Mouse (Mus musculus): ENCODE measurements around the gene Auh.

The Auh gene

DNA sequence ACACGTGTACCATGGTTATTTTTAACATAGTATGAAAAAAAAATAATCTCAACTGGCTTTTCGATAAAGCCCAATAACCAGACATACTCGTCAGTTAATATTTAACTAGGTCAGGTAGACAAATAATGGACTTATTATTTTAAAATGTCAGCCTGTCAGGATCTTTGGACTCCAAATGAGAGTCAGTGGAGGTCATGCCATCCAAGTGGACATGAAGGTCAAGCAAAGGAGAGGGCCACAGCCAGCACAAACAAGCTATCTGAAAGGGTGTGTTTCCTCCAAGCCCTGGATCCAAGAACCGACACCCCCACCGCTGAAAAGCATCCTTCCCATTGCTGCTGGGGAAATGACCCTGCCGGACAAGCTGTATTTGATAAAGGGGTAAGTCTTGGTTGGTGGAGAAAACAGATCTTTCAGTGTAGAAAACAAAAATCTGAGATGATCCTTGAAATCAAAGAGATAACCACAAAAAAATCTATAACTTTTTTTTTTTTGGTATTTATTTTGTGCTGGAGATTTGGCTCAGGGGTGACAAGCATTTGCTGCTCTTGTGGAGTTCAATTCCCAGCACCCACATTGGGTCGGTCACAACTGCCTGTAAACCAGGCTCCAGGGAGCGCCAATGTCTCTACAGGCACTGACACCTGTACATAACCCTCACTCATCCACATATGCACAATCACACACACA lies 96.9 kb downstream of the Auh start:
- no peak for DNase-seq

DNA sequence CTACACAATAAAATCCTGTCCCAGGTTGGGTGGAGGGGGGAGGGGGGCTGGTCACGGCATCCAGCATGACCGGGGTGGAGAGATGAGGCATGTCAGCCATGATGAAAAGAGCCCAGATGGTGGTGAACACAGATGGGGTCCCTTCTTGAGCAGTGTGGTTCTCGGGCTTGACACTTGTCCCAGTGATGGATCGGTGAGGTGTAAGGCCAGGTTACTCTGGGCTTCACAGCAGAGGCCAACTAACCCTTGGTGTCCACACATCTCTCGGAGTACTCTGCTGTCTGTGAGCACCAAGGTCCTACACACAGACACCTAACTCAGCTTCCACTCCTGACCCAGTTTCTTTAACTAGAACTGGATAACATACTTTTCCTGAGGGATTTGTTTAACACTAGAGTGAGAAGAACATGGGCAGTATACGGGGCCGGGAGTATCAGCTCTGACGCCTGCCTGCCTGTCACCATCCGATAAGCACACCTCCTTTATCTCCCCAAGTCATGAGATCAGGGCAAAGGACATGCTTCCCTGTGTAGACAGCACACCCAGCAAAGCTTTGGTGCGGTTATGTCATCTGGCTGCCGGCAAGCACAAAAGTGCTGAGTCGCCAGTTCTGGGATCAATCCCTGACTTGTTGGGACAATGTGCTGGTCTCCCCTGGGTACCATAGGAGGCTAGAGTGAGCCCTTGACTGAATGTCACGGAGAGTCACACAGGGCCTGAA lies 98.3 kb downstream of the Auh start:
- DNase-seq, result no peak

DNA sequence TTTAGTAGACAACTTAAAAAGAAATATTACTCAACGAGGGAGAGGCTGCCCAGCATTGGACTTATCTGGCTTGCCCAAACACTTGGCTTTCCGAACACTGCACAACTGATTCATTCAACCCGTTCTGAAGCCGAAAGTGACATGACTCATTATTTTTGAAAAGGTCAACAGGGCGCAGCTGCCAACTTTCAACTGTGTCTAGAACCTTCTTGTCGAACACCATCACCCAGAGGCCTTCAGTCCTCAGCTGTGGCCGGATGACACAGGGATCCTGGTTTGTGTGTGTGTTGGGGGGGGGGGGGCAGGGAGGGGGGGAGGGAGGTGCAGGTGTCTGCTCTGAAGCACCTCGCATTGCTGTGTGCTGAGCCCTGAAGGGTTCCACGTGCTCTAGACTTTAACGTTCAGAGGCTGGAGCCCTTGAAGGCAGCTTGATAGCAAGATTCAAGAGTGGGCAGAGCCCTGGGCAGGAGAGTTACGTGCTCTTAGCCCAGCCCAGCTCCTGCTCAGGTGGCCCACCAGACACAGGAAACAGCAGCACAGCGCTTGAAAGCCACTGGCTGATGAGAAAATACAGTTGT lies 100.4 kb downstream of the Auh start:
- peak; percentile 61 for DNase-seq

DNA sequence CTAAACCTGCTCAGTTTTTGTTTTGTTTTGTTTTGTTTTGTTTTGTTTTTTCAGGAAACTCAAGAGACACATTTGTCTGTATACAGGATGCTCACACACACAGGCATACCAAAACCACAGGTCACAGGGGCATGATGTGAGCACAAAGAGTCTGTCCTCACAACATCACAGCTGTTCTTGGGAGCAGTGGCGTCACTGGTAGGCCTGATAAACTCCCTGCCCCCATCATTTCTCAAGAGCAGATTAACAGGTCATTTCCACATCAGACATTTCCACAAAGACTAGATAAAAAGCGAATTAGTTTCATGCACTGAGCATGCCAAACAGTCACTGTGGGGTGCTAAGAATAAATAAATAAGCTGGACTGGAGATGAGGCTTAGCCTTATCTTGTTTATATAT lies 101.3 kb downstream of the Auh start:
- DNase-seq, result no peak

DNA sequence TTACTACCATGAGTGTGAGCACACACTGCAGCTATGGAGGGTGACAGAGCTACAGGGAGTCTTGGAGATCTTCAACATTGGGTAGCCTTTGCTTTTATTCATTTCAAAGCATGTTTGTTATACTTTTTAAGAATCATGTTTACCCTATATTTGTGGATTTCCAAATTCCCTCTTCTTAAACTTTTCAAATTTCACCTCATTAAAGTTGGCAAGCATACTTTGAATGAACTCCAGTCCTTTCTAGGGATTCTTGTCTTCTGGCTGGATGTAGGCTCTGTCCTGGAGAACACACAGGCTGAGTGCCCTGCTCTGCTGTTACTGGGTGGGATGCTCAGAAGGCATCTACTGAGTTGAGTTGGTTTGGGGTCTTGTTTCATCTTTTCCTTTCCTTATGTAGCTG lies 102.8 kb downstream of the Auh start:
- DNase-seq, result no peak

DNA sequence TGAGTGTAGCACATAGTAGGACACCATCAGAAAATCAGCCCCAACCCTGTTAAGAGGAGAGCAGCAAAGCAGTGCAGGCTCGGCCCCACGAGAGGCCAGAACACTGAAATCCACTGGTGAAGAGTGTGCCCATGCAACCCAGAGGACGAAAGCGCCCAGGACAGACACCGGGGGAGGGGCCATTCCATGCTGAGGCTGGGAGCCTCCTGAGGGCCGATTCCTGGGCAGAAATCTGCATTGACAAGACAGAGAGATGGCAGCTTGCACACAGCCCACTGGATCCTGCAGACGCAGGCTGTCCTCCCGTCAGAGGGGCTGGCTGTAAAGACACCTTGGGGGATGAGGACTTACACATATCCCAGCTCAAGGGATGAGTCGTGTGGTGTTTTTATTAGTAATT lies 104.7 kb downstream of the Auh start:
- DNase-seq, result no peak

DNA sequence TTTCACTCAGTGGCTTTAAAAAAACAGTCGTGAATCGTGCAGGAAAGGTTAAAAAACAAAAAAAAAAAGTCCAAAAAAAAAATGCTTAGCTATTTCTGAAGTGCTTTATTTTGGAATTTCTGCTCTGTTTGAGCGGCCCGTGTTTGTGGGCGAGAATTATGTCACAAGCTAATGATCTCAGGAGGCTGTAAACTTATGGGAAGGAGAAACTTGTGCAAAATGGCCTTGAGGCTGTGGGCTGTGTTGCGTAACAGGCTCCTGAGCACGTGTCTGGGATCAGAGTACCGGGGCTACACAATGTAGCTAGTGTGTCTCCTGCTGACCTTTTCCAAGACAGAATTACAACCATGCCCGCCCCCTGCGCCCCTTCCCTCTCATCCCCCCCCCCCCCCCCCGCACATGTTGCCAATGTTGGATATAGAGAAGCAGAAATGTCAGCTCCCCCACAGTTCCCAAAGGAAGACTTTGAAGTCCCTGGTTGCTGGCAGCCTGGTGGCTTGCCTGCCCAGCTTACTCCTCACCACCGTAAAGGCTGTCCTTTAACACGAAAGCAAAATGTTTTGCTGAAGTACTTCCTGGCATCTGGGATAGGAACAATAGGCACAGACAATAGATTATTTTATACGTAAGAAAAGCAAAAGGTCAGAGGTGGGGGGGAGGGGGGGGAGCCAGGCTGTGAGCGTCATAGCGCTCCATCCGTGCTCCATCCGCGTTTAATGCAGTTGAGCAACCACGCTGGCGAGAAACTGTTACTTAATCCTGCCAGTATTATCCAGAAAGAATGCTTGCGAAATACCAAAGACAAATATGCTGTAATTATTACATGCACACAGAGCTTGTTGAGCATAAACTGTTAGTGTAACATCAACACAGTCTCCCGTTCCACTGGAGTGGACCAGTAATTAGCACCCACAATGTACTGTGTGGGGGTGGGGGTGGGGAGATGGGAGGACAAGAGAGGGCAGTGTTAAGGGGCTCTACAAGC lies 107.0 kb downstream of the Auh start:
- DNase-seq, result peak; percentile 74

DNA sequence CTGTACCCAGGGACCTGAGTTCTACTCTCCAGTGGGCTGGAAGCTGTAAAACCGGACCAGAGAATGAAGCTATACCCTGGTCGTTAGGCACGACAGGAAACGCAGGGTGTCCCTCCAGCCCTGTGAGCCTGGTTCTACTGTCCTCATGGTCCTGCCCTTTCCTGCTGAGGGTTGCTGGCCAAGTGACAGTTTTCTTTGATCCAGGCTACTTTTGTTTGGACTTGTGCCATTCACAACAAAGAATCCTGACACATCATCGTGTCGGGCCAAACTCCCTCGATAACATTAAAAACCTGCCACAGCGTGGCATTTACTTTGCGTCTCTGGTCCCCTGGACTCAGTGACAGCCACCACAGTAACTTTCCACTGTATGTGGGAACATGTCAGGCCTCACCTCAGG lies 107.9 kb downstream of the Auh start:
- peak; percentile 59 for DNase-seq

DNA sequence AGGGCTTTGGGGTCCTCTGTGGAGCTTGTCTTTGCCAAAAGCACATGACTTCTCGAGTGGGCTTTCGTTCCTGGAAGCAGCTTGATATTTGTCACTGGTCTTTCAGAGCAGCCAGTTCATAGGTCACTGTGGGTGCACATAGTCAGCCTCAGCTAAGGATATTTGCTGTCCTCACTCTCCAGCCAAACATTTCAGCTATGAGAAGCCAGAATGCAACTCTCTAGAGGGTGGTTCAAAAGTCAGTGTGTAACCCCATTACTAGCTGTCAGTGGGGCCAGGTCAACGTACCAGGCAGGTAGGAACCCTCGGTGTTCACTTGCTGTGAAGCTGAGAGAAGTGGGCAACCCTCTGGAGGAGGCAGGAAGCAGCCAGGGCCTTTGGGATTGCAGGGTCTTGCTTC lies 109.6 kb downstream of the Auh start:
- no peak for DNase-seq

DNA sequence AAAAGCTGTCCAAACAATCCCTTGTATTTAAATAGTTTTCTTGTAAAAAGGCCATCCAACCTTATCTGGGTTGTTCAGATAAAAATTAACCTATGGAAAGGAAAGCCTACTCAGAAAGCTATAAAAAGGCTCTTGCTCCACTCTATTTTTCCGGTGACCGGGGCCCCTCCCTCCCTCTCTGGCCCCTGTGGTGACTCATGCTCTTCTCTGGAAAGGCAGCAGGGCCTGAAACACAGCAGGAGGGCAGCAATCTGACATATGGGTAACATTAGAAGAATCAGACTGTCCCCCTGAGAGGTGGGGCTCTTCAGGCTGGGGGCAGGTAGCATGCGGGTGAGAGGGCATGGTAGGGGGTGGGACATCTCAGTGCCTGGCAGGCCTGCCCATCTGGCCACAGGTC lies 110.7 kb downstream of the Auh start:
- DNase-seq, result peak; percentile 57

DNA sequence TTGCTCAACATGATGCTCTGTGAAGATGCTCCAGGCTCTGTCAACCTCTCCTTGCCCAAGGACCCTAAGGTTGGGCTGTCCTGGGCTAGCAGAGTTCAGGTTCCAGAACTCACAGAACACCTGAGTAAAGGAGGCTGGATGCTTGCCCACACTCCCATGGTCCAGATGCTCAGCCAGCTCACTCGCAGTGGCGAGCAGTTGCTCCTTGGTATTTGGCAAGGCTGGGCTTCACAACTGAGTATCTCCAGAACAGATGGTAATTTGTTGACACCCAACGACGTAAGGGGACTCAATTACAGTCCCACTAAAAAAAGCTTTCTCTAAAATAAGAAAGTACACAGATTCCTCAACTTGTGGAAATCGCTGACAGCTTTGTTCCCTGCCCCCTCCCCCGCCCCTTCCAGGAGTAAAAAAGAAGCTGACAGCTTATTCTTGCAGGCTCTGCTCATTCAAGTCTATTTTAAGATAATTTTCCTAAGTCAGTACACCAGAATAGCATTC lies 111.4 kb downstream of the Auh start:
- peak; percentile 38 for DNase-seq

DNA sequence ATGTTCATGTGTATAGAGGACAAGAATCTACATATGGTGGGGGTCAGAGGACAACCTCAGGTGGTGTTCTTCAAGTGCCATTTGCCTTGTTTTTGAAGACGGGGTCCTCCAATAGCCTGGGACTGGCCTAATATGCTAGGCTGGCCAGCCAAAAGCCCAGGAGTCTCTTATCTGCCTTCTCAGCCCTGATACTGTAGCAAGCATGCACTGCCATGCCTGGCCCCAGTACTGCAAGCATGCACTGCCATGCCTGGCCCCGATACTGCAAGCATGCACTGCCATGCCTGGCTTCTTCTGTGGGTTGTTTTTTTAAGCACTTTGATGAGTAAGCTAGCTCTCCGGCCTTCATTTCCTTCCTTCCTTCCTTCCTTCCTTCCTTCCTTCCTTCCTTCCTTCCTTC lies 115.7 kb downstream of the Auh start:
- no peak for DNase-seq

DNA sequence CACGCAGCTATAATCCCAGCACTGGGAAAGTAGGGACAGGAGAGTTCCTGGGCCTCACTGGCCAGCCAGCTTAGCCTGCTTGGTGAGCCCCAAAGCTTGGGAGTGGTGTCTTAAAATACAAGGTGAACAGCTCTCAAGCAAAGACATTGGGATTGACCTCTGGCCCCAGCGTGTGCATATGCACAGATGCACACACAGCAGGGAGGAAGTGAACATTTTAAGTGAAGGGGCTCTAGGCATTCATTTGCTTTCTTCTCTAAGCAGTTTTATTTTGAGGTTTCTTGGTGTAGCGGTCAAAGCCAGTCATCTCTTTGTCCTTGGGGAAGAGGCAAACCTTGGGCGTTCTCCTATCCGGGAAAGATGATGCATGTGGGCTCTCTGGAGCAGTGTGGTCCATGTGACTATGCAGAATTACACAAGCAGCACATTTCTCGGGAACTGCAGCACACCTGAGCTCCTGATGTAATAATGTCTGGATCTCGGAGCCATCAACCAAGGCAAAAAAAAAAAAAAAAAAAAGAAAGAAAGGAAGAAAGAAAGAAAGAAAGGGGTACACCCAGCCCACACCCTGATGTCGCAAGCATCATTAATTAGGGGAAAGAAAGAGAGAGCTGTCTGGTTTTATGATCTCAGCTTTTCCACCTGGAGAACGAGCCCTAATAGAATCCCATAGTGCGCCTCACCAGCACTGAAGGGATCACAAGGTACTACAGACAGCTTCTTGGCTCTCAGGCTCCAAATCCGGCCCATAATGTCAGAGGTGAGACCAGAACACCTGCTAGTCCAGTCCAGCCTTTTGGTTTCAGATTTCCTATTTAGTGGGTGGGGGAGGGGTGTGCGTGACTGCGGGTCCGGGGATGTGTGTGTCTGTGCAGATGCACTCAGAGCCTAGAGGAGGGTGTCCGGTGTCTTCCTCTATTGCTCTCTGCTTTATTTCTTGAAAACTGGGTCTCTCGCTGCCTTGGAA lies 116.6 kb downstream of the Auh start:
- DNase-seq, result no peak

DNA sequence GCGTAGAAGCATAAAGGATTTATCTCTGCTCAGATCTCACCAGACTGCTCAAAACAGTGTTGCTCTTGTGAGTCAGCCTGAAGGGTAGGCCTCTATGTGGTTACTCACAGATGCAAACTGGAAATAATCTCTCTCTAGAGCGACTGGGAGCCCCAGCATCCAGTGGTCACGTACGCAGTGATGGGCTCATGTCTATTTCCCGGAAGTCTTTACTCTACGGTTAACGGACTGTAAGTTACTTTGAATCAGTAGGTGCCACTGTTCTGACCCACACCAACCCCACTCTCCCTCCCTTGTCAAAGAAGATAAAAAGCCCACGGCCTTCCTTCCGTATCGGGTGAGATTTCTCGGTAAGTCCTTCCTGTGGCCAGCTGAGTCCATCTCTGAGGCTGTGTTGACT lies 121.8 kb downstream of the Auh start:
- no peak for DNase-seq

DNA sequence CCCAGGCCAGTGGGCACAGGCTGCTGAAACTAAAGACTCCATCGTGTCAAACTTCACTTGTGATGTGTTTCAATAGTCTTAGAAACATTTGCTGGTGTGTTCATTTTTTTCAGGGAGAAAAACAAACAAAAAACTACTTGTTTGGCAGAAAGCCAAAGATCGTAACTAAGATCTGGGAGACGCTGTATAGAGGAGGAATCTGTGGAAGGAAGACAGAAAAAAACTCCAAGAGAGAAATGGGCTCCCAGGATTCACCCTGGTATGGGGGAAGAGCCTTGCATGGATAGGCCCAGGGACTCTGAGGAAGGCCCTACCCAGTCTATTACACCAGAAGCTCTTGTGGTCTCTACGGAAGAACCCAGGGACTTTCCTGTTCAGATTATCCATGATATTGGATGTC lies 123.5 kb downstream of the Auh start:
- no peak for DNase-seq

DNA sequence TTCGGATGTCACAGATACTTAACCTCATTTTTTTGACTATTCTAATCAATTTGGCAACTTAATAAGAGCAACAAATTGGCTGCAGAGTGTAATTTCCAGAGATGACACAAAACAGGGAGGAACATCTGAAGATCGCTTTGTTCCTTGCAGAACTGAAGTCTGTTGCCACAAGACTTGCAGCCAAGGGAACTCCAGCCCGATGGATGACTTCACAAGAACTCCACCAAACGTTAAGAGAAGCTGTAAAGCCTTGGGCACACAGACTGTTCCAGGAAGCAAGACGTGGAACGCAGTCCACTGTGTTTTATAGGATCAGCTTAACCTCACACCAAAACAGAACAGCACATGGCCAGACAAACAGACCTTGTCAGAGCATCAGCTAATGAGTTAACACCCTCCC lies 123.9 kb downstream of the Auh start:
- peak; percentile 24 for DNase-seq

DNA sequence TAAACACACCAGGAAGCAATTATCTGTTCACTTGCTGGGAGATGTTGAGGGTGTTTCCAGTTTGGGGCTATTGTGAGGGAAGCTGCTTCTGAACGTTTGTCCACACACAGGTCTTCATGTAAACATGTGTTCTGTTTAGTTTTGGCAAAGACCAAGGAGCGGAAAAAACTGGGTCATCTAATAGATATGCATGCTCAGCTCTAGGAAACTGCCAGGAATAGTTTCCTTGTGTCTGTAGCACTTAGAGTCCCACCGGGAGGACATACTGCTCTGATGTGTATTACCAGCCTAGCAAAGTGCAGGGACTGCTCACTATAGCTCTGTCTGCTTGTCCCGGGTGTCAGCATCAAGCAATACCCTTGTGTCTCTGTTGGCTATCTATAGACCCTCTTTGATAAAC lies 127.0 kb downstream of the Auh start:
- DNase-seq, result peak; percentile 26

DNA sequence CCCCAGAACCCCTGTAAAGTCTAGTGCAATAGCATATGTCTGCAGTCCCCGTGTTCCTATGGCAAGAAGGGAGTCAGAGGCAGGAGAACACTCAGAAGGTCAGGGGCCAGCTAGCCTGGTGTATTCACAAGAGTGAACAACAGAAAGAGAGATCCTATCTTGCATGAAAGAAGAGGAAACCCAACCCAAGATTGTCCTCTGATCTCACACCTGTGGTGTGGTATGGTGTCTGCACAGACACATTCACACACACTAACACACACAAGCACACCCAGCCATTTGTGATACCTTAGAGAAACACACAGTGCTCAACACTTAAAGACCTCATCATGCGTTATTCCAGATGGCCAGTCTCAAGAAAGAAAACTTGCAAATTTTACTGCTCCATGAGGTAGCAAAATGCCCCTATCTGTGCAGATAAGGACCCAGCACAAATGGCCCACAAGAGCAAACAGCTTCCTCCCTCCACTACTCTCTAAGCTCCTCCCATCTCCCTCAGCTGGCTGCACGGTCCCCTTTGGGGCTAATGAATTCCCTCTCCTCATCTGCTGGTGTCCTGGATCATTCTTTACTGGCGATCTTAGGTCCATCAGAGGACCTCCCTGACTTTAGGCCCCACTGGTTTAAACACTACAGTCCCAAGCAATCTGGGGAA lies 128.7 kb downstream of the Auh start:
- no peak for DNase-seq

DNA sequence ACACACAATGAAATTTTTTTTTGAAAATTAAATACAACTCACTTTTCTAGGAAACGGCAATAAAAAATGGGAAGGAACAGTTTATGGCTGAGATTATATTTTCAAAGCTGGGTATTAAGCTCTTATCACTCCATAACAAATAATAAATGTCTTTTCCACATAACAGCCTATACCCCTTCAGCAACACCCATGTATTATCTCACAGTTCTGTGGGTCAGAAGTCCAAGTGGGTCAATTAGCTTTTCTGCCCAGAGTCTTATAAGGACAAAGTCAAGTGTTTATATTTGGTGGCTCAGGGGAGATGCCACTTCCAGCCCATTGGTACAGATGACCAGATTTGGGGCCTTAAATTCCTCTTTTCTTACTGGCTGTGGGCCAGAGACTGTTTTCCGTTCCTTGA lies 129.4 kb downstream of the Auh start:
- DNase-seq, result no peak

DNA sequence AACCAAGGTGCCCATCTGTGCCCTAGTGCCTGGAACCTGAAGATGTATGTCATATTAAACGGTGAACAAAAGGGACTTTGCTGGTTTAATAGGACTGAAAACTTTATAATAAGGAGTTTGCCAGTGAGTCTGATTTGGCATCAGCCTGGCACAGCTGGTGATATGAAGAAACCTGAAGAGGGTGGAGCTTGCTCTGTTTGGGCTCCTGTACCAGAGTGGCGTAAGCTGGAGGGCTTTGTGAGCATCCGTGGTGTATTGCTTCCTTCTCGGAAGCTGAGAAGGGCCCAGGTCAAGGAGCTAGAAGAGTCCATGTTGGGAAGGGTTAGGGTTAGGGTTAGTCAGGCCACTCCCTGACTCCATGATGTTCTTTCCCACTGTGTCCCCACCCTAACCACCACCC lies 135.2 kb downstream of the Auh start:
- no peak for DNase-seq

DNA sequence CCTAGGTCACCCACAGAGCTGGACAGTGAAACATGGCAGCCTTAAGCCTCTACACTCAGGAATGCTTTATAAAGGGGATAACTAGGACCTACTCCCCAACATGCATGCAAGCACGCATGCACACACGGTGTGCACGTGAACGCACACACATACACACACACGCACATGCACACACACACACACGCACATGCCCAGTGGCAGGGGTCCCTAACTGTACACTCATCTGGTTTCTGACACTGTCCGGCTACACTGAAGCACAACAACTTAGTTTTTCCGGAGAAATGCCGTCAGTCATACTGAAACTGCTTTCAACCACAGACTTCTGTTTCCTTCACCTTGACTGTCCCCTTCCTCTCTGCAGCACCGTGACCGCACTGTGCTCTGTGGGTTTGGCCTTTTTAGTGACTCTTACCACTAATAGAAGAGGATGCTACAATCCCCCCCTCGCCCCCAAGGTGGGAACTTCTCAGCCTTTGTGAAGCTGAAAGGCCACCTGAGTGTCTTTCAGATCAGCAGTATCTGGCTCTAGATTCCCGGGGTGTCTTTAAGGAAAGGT lies 136.0 kb downstream of the Auh start:
- DNase-seq, result no peak

Data from lung, postnatal 14 days (tissue).